Mouse (Mus musculus): ENCODE results near the gene Gm10668. TPM values are rescaled to one million over a fixed set of nuclear protein-coding genes. Genes with fewer than 3 reads are reported as not detected.
"Not testable (repeated sequence)": the region's sequence is repeated elsewhere in the genome, so short reads cannot be mapped to it uniquely, and the experiment has no call there.

Gm10668 gene
- polyA plus RNA-seq (2014; fragmentation: Nextera tagmentation; extraction: Ambion mirVana) = not detected in 2 replicates

DNA sequence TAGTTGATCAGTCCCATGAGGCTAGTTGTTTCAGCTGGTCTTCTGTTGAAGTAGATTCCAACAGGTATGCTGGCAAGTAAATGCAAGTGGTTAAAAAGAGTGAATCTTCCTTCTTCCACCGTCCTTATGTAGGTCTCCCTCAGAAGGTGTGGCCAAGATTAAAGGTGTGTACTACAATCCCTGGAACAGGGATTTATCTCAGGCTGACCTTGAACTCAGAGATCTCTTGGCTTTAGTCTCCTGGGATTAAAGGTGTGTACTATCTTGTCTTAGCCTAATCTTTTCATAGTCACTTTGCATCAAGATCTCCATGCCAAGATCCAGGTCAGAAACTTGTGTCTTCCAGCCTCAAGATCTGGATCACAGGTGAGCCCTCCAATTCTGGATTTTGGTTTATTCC is at the start of gene Gm10668:
Gene Gm10668, minus strand, starts transcription at position 101 of the 400 bp plus-strand sequence.
- not testable (repeated sequence) for DNase-seq (ENCODE audit: low spot score); H3K9me3 ChIP-seq (replicated peaks; ENCODE audit: control insufficient read depth, low read length); ATAC-seq (replicated peaks; ENCODE audit: insufficient number of reproducible peaks, low FRiP score, low TSS enrichment, low read depth); H3K36me3 ChIP-seq (replicated peaks; ENCODE audit: control insufficient read depth, insufficient read depth, low read depth, low read length); H3K27me3 ChIP-seq (ENCODE audit: control insufficient read depth, insufficient read depth, low read length); H3K4me2 ChIP-seq (ENCODE audit: low read depth, low read length); H3K4me3 ChIP-seq (ENCODE audit: low read depth, low read length); H3K9ac ChIP-seq (replicated peaks; ENCODE audit: low read length); H3K4me1 ChIP-seq (ENCODE audit: control insufficient read depth, insufficient read depth, low read length); H3K27ac ChIP-seq (replicated peaks; ENCODE audit: low read depth, low read length)
- WGBS = no CpG with 5 or more reads among the region's 1 CpGs

- ATAC-seq (replicated peaks; ENCODE audit: insufficient number of reproducible peaks, low FRiP score, low TSS enrichment, low read depth); H3K36me3 ChIP-seq (replicated peaks; ENCODE audit: control insufficient read depth, insufficient read depth, low read depth, low read length); H3K27ac ChIP-seq (replicated peaks; ENCODE audit: low read depth, low read length); H3K27me3 ChIP-seq (ENCODE audit: control insufficient read depth, insufficient read depth, low read length); H3K4me3 ChIP-seq (ENCODE audit: low read depth, low read length); H3K9me3 ChIP-seq (replicated peaks; ENCODE audit: control insufficient read depth, low read length); H3K4me1 ChIP-seq (ENCODE audit: control insufficient read depth, insufficient read depth, low read length); H3K9ac ChIP-seq (replicated peaks; ENCODE audit: low read length); DNase-seq (ENCODE audit: low spot score); H3K4me2 ChIP-seq (ENCODE audit: low read depth, low read length): not testable (repeated sequence)
- WGBS = no CpG with 5 or more reads among the region's 3 CpGs
Observed at GRCm38 (mm10) chr7:20770885-20771284, 40.5 kb upstream of the Gm10668 start, which contains the start of gene Vmn1r112. Gene Vmn1r112, plus strand, starts transcription at chr7:20771185.

DNA sequence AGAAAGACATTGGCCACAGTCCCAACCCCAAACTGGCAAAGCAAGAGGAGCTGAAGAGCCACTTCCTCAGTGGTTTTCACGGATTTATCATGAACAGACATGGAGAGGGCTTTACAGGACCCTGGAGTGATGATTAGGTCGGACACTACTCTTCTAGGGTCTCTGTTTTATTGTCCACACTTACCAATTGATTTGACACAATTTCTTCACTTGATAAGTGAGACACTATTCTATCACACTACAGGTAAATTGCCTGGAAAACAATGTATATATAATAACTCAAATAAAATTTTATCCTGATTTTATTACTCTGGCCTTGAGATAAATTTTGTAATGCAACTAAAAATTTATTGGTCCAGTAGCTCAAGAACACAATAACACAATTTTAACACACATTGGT is 27.3 kb downstream of the Gm10668 start, which contains the start of gene Vmn1r111:
Gene Vmn1r111, minus strand, starts transcription at position 101 of the 400 bp plus-strand sequence.
- H3K4me3 ChIP-seq (ENCODE audit: low read depth, low read length); H3K9me3 ChIP-seq (replicated peaks; ENCODE audit: control insufficient read depth, low read length); ATAC-seq (replicated peaks; ENCODE audit: insufficient number of reproducible peaks, low FRiP score, low TSS enrichment, low read depth); DNase-seq (ENCODE audit: low spot score); H3K36me3 ChIP-seq (replicated peaks; ENCODE audit: control insufficient read depth, insufficient read depth, low read depth, low read length); H3K9ac ChIP-seq (replicated peaks; ENCODE audit: low read length); H3K27me3 ChIP-seq (ENCODE audit: control insufficient read depth, insufficient read depth, low read length); H3K27ac ChIP-seq (replicated peaks; ENCODE audit: low read depth, low read length); H3K4me2 ChIP-seq (ENCODE audit: low read depth, low read length); H3K4me1 ChIP-seq (ENCODE audit: control insufficient read depth, insufficient read depth, low read length): not testable (repeated sequence)
- WGBS = no CpG with 5 or more reads among the region's 2 CpGs

Other genes with a start within 250 kb of the Gm10668 start
- not detected in 2 replicates for gene Vmn1r103, start 220.1 kb downstream of the Gm10668 start, polyA plus RNA-seq (2014; fragmentation: Nextera tagmentation; extraction: Ambion mirVana)
- gene Vmn1r104, start 196.8 kb downstream of the Gm10668 start, polyA plus RNA-seq (2014; fragmentation: Nextera tagmentation; extraction: Ambion mirVana) = not detected in 2 replicates
- gene Gm5726, start 184.9 kb downstream of the Gm10668 start, polyA plus RNA-seq (2014; fragmentation: Nextera tagmentation; extraction: Ambion mirVana) = not detected in 2 replicates
- gene Gm4141, start 154.4 kb downstream of the Gm10668 start, polyA plus RNA-seq (2014; fragmentation: Nextera tagmentation; extraction: Ambion mirVana) = not detected in 2 replicates
- gene Gm4513, start 131.6 kb downstream of the Gm10668 start, polyA plus RNA-seq (2014; fragmentation: Nextera tagmentation; extraction: Ambion mirVana) = not detected in 2 replicates
- gene Vmn1r107, start 61.7 kb downstream of the Gm10668 start, polyA plus RNA-seq (2014; fragmentation: Nextera tagmentation; extraction: Ambion mirVana) = not detected in 2 replicates
- not detected in 2 replicates for gene Vmn1r111, start 27.4 kb downstream of the Gm10668 start, polyA plus RNA-seq (2014; fragmentation: Nextera tagmentation; extraction: Ambion mirVana)
- gene Vmn1r112, start 40.6 kb upstream of the Gm10668 start, polyA plus RNA-seq (2014; fragmentation: Nextera tagmentation; extraction: Ambion mirVana) = not detected in 2 replicates
- not detected in 2 replicates for gene Vmn1r113, start 56.7 kb upstream of the Gm10668 start, polyA plus RNA-seq (2014; fragmentation: Nextera tagmentation; extraction: Ambion mirVana)
- gene Vmn1r114, start 81.6 kb upstream of the Gm10668 start, polyA plus RNA-seq (2014; fragmentation: Nextera tagmentation; extraction: Ambion mirVana) = not detected in 2 replicates
- not detected in 2 replicates for gene Vmn1r115, start 114.4 kb upstream of the Gm10668 start, polyA plus RNA-seq (2014; fragmentation: Nextera tagmentation; extraction: Ambion mirVana)
- not detected in 2 replicates for gene Vmn1r116, start 141.6 kb upstream of the Gm10668 start, polyA plus RNA-seq (2014; fragmentation: Nextera tagmentation; extraction: Ambion mirVana)
- not detected in 2 replicates for gene Vmn1r117, start 153.5 kb upstream of the Gm10668 start, polyA plus RNA-seq (2014; fragmentation: Nextera tagmentation; extraction: Ambion mirVana)
- not detected in 2 replicates for gene Vmn1r118, start 181.7 kb upstream of the Gm10668 start, polyA plus RNA-seq (2014; fragmentation: Nextera tagmentation; extraction: Ambion mirVana)

All from embryonic facial prominence, embryonic 11.5 days (tissue).